Mouse (Mus musculus) hindbrain, embryonic 10.5 days (tissue): Measurements from ENCODE around the gene Vmn2r25. TPM values are rescaled to one million over a fixed set of nuclear protein-coding genes. Genes with fewer than 3 reads are reported as not detected.
"Not testable (repeated sequence)": the region's sequence is repeated elsewhere in the genome, so short reads cannot be mapped to it uniquely, and the experiment has no call there.

Experiments used
- DNase-seq: peaks from one replicate; pipeline ENCODE4 v3.0.0-alpha.2; 2017; ENCODE audit warnings: low spot score
- H3K27ac ChIP-seq: fragments of 300-500 bp; sonication (generic); 2 replicates; pipeline ENCODE4 v1.5.1; 2016; ENCODE audit warnings: mild to moderate bottlenecking, moderate library complexity
- H3K27me3 ChIP-seq: fragments of 300-500 bp; sonication (generic); 2 replicates; pipeline ENCODE4 v1.6.1; 2016; ENCODE audit warnings: mild to moderate bottlenecking; ENCODE audit not compliant: poor library complexity, insufficient read depth, severe bottlenecking
- H3K36me3 ChIP-seq: fragments of 300-500 bp; sonication (generic); 2 replicates; pipeline ENCODE4 v1.6.1; 2016; ENCODE audit warnings: mild to moderate bottlenecking, moderate library complexity
- H3K4me1 ChIP-seq: fragments of 300-500 bp; sonication (generic); replicated peaks from 2 replicates; pipeline ENCODE4 v1.6.1; 2016; ENCODE audit warnings: mild to moderate bottlenecking
- H3K4me3 ChIP-seq: fragments of 300-500 bp; sonication (generic); 2 replicates; pipeline ENCODE4 v1.5.1; 2016; ENCODE audit warnings: mild to moderate bottlenecking, moderate library complexity
- H3K9me3 ChIP-seq: fragments of 300-500 bp; sonication (generic); 2 replicates; pipeline ENCODE4 v1.6.1; 2016; ENCODE audit warnings: mild to moderate bottlenecking, moderate library complexity
- WGBS: fragments of 180-500 bp; shearing (Covaris S2); methylation state at CpG from one replicate; pipeline ENCODE4 v1.1.7; 2016; 5-methylcytosine and 5-hydroxymethylcytosine counted together
- polyA plus RNA-seq: library from polyadenylated mRNA; unstranded; fragments of >200 nt; fragmentation: Nextera tagmentation; extraction: Ambion mirVana; gene quantifications from 2 replicates; pipeline ENCODE4 v1.2.1, GENCODE M21; 2016

The Vmn2r25 gene
- polyA plus RNA-seq, result not detected in 2 replicates

DNA sequence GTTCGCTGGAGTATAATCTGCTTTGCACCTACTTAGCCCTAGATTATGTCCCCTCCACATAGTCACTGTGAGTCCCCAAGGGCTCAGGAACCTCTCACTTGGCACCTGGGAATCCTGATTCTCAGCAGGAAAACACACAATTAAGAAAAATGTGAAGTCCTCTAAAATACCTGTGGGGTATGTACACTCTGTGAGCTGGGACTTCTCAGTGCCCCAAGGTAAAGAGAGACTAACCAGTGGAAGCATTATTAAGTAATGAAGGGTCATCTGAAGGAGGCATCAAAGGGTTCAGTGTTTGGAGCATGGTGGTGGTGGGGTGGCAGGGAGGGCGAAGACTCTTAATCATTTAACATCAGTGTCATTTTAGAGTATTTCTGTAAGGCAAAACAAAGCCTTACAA is at the start of gene Vmn2r25:
Vmn2r25 (minus strand) TSS at position 101 of the 400 bp plus-strand sequence.
- not testable (repeated sequence) for H3K4me3 ChIP-seq, H3K9me3 ChIP-seq, DNase-seq, H3K27ac ChIP-seq, H3K36me3 ChIP-seq, H3K27me3 ChIP-seq, H3K4me1 ChIP-seq
- 69% methylated on average over 2 of the region's 2 CpGs for WGBS

DNA sequence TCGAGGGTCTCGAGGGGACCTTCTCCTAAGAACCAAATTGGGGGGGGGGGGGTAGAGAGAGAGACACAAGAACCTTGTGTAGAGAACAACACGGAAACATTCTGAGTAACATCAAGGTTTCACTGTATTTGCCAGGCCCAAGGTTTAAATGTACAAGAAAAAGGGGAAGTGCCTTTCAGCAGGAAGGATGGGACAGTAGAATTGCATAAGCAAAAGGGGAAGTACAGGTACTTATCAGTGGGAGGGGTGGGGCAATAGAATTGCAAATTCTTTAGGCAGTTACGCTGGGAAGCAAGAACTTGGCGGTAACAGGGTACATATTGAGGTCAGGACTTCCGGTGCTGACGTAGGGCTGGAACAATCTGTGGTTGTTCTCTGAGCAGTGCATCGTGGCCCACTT is 33.3 kb downstream of the Vmn2r25 start:
- no peaks in the 10 kb centered on the region for H3K4me1 ChIP-seq
- no peaks in the 10 kb centered on the region for H3K27me3 ChIP-seq
- no peaks in the 10 kb centered on the region for H3K36me3 ChIP-seq
- H3K27ac ChIP-seq, result no peak overlapping the region
- no peak overlapping the region for H3K4me3 ChIP-seq
- whole genome bisulfite sequencing, result 87% methylated on average over 8 of the region's 8 CpGs
- H3K9me3 ChIP-seq, result peaks cover 5% of the 10 kb centered on the region; the same call in 1 of the 2 replicates
- DNase-seq, result no peak

DNA sequence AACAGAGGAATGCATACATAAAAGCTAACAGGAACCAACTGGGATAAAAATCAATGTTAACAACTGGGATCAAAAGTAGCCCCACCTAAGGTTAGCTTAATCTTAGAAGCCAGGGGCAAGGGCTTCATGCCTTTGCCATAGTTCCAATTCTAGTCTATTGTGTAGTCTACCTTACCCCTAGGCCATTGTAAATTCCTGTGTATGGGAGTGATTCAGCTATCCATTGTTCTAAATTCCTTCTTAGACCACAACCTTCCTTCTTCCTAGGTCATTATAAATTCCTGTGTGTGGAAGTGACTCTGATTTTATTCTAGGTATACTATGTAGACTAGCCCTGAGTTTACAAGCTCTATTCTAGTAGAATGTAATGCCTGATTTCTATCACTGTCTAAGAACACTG is 43.0 kb downstream of the Vmn2r25 start:
- DNase-seq, H3K4me3 ChIP-seq, H3K27me3 ChIP-seq, H3K4me1 ChIP-seq, H3K36me3 ChIP-seq, H3K27ac ChIP-seq, H3K9me3 ChIP-seq: not testable (repeated sequence)

DNA sequence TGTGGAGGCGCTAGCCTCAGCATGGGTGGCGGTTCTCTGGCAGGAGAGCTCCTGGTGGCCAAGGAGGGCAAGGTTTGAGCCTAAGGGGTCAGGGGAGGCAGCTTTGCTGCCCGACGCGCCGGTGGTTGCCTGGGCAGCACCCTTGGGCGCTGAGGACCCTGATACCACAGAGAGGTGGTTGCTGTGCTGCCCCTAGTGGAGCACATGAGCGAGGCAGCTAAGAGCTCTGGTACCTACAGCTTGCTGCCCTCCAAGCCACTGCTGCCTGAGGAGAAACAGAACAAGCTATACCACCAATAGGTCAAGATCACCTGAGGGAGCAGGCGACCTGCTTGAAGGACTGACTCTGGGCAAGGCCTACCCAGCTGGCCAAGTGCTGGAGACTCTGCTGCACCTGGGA is 59.5 kb downstream of the Vmn2r25 start:
- Histone ChIP-seq H3K9me3 (0 out of 2 replicates have a peak, but pooled peaks cover 2% of the 10 kb centered on the region), H3K4me3 (no peak overlapping the region), H3K27ac (no peak overlapping the region), H3K27me3 (no peaks in the 10 kb centered on the region), H3K36me3 (no peaks in the 10 kb centered on the region), H3K4me1 (no peaks in the 10 kb centered on the region)
- no peak for DNase-seq
- 38% methylated on average over 9 of the region's 9 CpGs for WGBS

DNA sequence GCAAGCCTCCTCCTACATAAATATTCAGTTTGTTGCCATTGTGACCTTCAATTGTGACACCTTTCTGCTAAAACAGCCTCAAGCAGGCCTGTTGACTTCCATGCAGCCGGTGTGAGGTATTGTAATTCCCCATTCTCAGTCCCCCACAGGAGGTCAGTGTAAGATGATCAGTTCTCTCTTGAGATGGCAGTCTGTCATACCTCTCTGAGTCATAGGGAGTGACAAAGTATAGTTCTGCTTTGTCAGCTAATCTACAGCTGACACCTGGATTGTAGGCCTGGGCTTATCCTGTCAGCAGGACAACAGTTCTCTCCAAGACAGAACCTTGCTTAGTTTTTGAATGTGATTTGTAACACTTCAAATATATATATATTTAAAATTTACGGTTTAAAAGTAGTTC is 68.4 kb downstream of the Vmn2r25 start:
- Histone ChIP-seq H3K27ac (no peak overlapping the region), H3K9me3 (no peaks in the 10 kb centered on the region), H3K4me1 (no peaks in the 10 kb centered on the region), H3K4me3 (no peak overlapping the region), H3K27me3 (no peaks in the 10 kb centered on the region), H3K36me3 (no peaks in the 10 kb centered on the region)
- DNase-seq, result no peak
- WGBS, result 61% methylated on average over 2 of the region's 2 CpGs

DNA sequence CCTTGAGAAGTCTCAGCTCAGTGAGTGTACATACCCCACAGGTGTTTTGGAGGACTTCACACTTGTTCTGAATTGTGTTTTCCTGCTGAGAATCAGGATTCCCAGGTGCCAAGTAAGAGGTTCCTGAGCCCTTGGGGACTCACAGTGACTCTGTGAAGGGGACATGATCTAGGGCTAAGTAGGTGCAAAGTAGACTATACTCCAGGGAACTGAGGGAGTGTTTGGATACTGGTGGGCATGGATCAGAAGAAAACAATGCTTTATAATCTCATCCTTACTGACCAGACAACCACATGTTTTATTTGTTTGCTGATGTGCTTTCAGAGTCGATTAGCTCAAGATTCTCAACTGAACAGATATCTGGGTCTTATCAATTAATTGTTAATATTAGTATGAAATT is 74.7 kb downstream of the Vmn2r25 start, which contains the start of gene Vmn2r24:
Vmn2r24 (plus strand) TSS at position 301 of the 400 bp plus-strand sequence.
- WGBS, result 85% methylated on average over 1 of the region's 1 CpGs
- Histone ChIP-seq H3K9me3 (no peaks in the 10 kb centered on the region), H3K4me3 (no peak within 1 kb of the TSS), H3K36me3 (no peaks in the 10 kb centered on the region), H3K27ac (no peak within 1 kb of the TSS), H3K4me1 (no peaks in the 10 kb centered on the region), H3K27me3 (no peaks in the 10 kb centered on the region)
- DNase-seq, result no peak

Other genes with a start within 250 kb of the Vmn2r25 start
- gene Vmn2r22, start 202.7 kb downstream of the Vmn2r25 start, polyA plus RNA-seq, result not detected in 2 replicates
- gene Vmn2r23, start 150.8 kb downstream of the Vmn2r25 start, polyA plus RNA-seq, result not detected in 2 replicates
- gene Vmn2r24, start 74.6 kb downstream of the Vmn2r25 start, polyA plus RNA-seq, result not detected in 2 replicates
- gene Vmn2r26, start 171.1 kb upstream of the Vmn2r25 start, polyA plus RNA-seq, result not detected in 2 replicates